Mouse (Mus musculus): ENCODE measurements at regions not wholly inside any gene's neighbourhood (a gene's known extent, or its start where the extent isn't known, plus 50 kb on each side); places are given as distances from the start of the nearest gene placed in this dataset.
"Not testable (repeated sequence)": the region's sequence is repeated elsewhere in the genome, so short reads cannot be mapped to it uniquely, and the experiment has no call there.

DNA sequence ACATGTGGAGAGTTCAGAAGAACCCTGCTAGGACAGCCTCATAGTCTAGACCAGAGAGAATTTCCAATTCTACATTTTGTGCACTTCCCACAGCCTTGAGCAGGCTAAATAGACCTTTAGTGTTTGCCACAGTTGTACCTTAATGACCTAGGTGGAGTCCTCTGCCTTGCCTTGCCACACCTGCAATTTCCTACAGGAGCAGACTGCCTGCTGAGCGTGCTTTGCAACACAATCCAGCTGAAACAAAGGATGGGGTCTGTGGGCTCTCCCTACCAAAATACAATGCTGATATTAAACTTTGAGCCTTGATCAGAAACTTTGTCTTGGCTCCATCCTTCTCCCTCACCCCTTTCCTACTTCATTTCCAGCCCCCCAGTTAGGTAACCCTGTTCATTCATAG, 326.0 kb upstream of the Snx7 start:
- DNase-seq, result no peak

DNA sequence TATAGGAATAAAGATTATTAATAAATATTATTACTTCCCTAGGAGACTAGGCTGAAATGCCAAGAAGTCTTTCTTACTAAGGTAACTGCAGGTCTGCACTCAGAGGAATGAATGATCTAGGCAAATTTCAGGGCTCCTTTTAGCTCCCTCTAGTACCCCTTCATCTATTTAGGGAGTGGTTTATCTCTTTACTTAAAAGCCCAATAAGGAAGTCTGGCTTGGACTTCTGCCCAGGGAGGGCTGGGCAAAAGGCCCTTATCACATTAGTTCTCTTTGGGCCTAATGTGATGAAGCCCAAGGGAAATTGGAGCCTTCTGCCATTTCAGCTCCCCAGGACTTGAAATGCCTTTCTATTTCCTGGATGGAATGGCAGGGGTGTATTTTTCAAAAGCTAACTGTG, 320.6 kb upstream of the Snx7 start:
- no peak for DNase-seq

DNA sequence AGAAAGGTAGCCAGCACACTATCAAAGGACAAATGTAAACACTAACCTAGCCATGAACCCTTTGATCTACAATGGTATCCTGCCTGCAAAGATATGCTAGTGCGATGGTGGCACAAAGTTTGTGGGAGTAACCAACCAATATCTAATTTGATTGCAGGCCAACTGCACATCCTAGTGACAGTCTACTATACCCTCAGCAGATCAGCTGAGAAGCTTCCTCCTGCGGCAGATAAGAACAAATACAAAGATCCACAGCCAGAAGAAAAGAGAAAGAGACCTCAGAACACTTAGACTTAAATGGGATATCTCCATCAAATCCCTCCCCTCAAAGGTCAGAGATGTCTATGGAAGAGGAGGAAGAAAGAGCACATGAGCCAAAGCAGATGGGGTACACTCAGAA, 308.7 kb upstream of the Snx7 start:
- no peak for DNase-seq

DNA sequence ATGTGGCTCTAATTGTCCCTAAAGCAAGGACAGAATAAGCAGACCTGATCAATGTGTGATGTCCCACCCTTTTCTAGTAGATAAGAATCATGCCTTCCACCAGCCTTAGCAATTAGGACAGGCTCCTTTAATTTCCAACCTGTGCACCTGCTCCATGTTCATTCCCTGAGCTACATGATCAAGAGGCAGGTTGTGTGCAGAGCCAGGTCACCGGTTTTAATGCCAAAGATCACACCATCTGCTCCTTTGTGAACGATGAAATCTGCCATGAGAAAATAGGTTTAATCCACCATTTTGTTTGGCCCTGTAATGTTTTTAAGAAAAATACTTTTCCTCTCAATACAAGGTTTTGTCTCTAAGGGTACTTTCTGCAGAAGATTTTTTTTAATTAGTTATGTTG, 294.2 kb upstream of the Snx7 start:
- no peak for DNase-seq

DNA sequence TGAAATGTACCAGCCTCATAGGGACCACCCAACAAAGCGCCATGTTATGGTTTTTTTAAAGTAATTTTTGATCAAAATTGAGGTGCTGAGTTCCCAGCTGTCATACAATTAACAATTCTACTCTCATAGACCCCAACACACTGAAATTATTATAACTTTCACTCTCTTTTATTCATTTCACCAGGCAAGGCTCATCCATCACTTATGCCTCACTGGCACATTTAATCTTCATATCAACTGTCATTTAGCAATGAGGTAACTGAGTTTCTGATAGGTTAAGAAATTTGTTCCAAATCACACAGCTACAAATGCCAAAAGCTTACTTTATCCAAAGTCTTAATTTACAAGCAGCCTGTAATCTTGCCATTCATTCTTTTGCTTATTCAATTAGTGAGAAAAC, 276.1 kb upstream of the Snx7 start:
- DNase-seq, result no peak

DNA sequence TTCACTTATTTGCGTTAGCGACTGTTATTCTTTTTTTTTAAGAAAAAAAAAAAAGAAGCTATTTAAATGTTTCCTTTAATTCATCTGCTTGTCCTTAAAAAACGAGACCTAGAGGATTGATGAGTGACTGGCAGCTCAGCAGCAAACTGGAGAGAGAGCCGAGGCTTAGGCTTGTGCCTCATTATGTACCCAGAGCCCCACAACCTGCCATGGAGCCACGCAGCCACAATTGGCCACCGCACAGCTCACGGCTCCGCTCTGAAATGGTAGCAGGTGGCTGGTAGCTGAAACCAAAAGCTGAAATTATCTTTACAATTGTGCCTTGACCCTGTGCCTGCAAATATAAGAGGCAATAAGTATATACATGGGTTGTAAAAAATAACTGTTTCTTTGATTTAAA, 273.0 kb upstream of the Snx7 start:
- no peak for DNase-seq

DNA sequence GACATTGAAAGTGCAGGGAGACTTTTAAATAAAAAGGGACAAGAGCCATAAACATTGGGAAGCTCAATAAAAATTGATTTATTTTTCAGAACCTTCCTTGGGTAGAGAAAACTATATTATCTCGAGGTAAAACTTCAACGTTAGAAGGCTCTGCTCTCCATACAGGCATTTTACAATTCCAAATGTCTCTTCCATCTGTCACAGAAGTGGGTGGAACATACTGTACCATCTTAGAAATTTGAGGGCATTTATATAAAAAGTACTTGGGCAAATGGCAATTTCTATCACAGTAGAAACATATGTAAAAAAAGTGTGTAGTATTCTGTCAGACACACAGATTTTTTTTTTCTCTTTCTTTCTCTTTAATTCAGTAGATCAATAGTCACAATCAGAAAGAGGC, 271.4 kb upstream of the Snx7 start:
- DNase-seq, result no peak

DNA sequence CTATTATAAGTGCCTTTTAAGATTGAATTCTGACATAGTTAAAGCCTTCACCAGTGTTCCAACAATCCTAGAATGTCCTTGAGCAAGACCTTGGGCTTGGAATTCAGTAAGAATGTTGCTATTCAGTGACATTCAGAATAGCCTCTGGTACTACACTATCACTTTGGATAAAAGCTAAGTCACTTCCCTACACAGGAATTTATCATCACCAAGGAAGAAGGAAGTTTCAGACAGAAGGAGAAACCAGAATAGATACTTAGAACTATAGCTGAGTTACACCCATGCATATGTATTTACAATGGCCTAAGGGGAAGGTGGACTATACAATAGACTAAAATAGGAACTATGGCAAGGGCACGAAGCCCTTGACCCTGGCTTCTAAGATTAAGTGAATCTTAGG, 259.6 kb upstream of the Snx7 start:
- DNase-seq, result not testable (repeated sequence)

DNA sequence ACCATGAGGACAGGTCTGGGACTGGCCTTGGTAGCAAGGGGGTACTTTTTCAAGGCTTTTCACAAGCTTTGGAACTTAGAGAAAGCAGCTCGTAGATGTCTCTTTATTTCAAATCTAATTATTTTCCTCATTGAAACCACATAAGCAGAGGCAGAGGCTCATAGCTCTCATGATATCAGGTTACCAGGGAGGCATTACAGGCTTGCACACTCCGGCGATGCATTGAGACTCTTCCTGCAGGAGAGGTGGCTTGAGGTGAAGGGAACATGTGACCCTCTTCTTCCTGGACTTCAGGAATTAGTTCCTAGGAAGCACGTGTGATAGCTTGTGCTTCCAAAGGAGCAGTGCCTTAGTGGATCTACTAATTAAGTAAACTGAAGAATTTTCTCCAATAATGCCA, 233.9 kb upstream of the Snx7 start:
- no peak for DNase-seq

DNA sequence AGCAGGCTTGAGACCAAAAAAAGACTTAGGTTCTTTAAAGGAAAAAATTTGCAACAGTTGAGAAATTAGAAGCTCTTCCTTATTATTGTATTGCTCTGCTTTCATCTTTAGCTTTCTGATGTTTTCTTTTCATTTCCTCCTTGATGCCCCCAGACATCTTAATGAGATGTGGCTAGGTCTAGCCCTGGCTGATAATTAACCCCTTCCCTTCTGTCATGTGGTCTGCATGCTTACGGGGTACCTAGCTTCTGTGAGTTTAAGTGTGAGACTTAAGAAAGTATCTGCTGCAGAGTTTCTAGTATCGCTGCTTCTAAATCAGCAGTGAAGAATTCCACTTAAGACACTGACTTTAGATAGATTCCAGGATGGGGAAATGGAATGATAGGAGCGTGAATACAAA, 215.8 kb upstream of the Snx7 start:
- DNase-seq, result no peak

DNA sequence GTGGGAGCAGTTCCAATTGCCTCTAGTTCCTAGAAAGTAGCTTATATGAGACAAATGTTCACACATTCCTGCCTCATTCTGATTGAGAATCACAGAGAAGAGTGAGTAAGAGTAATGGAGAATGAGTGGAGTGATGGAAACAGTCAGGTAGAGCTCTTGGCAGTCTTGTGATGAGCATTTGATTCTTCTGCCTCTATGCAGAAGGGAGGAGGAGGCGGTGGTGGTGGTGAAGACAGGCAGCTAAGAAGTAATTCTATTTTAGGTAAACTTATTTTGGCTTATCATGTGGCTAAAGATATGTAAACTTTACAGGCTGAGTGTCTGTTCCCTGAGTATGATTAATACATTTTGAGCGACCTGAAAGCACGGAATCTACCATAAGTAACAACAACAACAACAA, 203.6 kb upstream of the Snx7 start:
- no peak for DNase-seq

DNA sequence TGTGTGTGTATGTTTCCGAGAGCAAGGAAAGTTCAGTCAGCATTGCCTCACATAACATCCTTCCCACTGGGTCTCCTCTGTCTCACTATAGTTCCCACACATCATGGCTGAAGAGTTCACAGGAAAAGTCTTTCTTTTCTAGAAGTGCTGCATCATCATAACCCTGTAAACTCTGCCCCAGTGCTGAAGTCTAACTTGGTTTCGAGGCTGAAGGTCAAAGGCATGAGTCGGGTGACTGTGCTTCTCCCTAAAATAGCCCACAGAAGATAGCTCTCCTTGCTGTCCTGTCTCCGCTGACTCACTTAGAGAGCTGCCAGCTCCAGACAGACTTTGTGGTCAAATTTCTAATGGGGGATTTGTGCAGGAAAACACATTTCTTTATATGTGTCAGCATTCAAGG, 201.4 kb upstream of the Snx7 start:
- DNase-seq, result peak; percentile 7 to 13

DNA sequence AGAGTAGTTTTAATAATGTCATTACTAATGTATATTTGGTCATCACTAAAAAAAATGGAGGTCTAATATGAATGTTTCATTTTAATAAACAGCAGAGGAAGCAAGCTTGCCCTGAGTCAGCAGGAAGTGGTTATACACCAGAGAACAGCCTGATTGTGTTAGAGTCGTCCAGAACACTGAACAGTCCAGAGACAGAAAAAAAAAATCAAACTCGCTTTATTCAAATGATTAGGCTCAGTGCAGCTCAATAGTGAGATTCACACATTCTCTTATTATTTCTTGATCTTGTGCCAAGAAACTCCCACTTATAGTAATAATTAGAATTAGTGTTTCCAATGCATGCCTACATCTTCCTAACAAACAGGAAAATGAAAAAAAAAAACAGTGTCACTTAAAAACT, 194.9 kb upstream of the Snx7 start:
- no peak for DNase-seq

DNA sequence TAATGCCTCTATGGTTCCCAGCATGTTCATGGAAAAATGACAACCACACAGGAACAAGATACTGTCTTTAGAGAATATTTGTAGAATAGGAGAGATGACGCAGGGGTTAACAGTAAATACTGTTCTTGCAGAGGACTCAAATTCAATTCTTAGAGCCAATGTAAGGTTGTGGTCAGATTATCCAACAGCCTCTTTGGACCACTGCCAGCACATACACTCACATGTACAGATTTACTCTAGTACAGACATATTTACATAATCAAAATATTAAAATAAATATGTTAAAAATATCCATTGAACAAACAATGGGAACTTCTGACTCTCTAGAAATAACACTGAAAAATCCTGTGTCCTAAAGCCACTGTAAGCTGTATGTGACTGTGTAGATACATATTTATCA, 193.8 kb upstream of the Snx7 start:
- DNase-seq, result no peak

DNA sequence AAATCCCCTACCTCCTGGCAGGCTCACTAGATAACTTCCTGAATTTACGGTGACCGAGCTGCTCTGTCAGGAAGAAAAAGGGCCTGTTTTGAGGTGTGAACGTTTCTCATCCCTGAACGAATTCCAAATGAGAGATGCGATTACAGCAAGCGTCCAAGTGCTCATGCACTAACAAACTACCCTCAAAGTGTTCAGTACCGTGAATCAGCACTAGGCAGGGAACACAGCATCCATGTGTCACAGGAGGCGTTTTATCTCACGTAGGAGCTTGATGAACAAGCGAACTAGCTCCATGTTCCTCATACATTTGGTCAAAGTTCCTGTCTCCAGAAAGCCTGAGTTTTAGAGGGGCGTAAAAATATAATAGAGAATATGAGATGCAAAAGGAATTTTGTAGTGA, 178.3 kb upstream of the Snx7 start:
- DNase-seq, result no peak

DNA sequence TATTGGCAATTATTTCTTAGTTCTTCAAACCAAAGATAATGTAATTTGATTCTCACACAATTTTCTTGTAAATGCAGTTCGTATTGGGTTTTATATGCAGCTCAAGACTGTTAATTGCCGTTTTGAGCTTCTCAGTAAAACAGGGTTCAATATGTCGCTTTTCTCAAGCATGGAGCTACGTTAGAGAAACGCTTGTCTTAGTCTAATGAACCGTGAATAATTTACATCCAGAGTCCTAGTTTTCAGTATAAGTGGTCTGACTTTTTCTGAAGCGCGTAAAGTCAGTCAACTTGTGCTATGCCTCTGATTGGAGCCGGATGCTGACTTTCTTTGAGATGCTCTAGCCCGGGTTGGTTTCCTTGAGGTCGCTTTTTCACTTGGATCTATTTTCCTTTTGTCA, 177.8 kb upstream of the Snx7 start:
- DNase-seq, result no peak

DNA sequence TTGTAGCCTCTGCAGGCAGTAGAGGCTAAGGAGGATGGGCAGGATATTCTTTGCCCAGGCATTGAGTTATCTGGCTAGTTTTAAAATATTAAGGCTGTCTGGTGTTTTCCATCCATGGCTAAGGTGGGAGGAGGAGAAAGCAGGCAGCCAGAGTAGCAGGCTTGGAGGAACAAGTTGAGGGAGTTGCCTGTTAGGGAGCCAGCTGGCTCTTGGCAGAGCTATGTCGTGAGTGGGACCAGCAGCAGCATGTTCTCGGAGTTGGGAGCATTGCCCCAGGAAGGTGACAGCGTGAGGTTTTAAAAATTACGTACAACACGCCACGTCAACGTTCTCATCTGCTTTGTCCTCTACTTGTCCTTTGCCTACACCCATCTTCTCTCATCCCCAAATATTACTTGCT, 167.8 kb upstream of the Snx7 start:
- DNase-seq, result no peak

DNA sequence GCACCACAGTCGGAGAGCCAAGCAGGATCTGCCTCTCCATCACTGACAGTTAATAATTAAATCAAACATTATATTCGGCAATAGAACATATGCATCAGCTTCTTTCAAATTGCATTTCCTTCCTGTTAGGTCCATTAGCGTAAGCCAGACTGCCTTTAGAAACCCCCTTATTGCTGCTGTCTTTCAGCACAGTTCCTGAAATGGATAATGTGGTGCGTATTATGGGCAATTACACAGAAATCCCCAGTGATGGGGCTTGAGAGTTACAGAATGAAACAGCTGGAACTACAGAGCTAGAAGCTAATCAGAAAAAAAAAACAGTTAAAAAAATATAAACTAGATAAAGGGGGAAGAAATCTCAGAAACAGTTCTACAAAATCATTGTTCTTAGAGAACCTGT, 126.7 kb upstream of the Snx7 start:
- no peak for DNase-seq

DNA sequence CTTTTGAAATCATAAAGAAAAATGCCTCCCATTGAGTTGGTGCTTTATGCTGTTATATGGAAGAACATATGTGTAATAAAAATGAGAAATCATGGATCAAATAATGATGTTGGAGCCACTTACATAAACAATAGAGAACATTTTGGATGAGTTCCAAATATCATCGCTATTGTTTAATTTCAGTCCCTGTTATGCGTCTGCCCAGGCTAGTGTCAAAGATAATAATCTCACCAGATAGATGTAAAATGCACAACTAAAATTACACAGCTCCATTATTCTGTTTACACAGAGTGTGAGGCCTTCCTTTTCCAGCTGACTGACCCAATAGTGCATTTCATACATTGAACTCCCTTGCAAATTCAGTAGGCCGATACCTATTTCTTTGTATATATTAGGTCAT, 125.4 kb upstream of the Snx7 start:
- no peak for DNase-seq

DNA sequence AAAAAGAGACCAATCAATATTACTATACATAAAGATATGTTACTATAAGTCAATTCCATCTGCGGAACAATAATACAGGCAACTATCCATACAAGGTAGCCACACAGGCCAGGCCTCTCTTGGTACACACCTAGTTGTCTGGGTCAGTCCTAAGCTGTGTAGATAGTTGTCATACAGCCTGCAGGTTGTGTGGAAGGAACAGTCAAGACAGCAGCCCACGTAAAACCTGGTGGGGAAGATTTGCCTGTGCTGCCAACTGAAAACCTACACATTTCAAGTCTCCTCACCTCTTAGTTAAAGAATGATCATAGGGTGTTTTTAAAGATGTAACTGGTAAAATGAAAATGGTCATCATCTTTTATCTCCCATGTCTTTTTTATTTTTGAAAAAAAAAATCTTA, 121.8 kb upstream of the Snx7 start:
- no peak for DNase-seq

DNA sequence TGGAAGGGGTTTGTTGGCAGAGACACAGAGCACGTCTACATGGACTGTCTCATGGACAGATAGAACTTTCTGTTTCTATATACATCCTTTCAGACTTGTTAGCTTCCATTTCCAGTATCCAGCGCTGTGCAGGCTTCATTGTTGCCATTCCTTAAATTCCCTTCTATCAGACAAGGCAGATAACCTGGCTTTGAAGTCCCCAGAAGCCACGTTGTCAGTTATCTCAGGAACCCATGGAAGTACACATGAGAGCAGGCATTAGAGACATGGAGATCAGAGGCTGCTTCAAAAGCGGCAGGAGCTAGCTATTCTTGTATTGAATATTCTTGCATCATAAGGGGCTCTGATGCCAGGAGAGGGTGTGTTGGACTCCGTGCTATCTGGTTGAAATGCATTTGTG, 119.7 kb upstream of the Snx7 start:
- no peak for DNase-seq

DNA sequence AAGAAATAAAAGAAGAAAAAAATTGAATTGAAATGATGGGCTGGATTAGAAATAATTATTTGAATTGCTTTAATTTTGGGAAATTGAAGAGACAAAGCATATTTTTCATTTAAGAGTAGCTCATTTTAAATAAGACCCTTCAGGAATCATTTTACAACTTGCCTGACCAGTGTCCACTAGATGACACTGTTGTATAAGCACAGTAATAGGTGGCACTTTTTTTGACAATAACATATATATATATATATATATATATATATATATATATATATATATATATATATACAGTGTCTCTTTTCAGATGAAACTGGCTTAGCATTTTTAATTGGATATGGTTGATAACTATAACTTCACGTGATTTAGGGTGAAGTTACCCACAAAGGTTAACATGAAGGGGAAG, 106.9 kb upstream of the Snx7 start:
- DNase-seq, result no peak

DNA sequence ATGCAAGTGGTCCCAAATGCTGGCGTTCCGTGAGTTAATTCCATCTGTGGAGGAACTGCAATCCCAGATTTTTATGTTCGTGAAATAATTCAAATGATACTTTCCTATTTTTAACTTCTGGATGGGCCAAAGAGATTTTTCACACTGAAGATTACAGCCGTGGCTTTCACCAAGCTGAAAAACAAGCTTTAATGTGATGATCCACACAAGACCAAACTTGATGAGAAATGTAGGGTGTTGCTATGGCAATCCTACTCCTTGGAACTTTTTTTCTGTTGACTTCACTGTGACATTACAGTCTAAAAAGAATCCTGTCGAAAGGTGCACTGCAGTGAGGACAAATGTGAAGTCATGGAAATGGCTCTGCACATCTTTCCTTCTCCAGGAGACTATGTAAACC, 100.1 kb upstream of the Snx7 start:
- DNase-seq, result no peak

DNA sequence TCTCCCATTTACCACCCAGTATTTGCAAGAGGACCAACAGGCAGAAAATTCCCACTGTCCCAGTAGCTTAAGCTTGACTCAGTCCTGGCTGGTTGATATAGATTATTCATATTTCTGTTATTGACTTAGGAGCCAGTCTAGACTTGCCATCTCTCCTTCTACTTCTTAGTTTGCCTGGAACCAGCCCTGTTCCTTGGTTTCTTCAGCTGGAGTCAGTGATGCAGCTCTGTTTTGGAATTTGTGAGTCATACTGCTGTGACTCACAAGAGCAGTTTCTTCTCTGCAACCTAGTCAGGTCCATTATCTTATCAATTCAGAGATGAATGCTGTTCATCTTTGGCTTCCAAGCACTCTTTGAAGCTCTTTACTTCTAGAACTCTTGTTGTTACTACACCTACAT, 69.7 kb upstream of the Snx7 start:
- no peak for DNase-seq

DNA sequence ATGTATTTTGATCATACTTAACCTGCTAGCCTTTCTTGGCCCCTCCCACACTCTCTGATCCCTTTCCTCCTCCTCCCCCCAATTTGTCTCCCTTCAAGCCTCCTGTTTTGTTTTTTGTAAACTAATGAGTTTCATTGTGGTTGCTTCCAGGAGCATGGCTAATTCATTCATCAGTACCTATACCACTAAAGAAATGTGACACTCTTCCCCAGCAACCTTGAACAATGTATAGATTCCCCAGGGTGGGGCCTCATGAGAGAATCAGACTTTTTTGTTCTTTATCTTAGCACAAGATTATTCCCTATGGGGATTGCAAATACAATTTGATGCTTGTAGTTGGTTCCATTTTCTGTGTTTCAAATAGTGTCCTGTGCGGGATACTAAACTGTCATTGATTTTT, 58.8 kb upstream of the Snx7 start:
- DNase-seq, result no peak
